Mouse (Mus musculus) erythroblast, embryonic 14.5 days (primary cell): Measurements from ENCODE around the gene Iqck. TPM values are rescaled to one million over a fixed set of nuclear protein-coding genes. Genes with fewer than 3 reads are reported as not detected.

Experiments
- H3K27me3 ChIP-seq: 2 replicates; pipeline ENCODE4 v1.6.1; 2012; ENCODE audit warnings: inconsistent platforms; ENCODE audit not compliant: control insufficient read depth
- H3K36me3 ChIP-seq: 2 replicates; pipeline ENCODE4 v1.6.1; 2012; ENCODE audit warnings: mild to moderate bottlenecking, inconsistent platforms; ENCODE audit not compliant: control insufficient read depth
- H3K4me1 ChIP-seq: 2 replicates; pipeline ENCODE4 v1.6.1; 2012; ENCODE audit warnings: inconsistent platforms; ENCODE audit not compliant: control insufficient read depth
- H3K4me3 ChIP-seq: replicated peaks from 2 replicates; pipeline ENCODE3; 2012; ENCODE audit warnings: moderate library complexity, mild to moderate bottlenecking, inconsistent platforms
- H3K9me3 ChIP-seq: 2 replicates; pipeline ENCODE4 v1.6.1; 2012; ENCODE audit warnings: low read length, inconsistent platforms, mixed read lengths; ENCODE audit not compliant: control insufficient read depth
- GATA1 ChIP-seq: IDR thresholded peaks from 2 replicates; pipeline ENCODE4 v1.6.1; 2012; ENCODE audit warnings: low read length, inconsistent platforms, mixed read lengths
- TAL1 ChIP-seq: IDR thresholded peaks from 3 replicates; pipeline ENCODE4 v1.6.1; 2012; ENCODE audit warnings: low read length, inconsistent platforms, mixed read lengths
- polyA plus RNA-seq: library from polyadenylated mRNA; stranded (reverse); fragments of >175 nt; gene quantifications from 2 replicates; pipeline ENCODE4 v1.2.3, GENCODE M21; 2012

Gene Iqck
- polyA plus RNA-seq, 1 experiment = 0.01 TPM

DNA sequence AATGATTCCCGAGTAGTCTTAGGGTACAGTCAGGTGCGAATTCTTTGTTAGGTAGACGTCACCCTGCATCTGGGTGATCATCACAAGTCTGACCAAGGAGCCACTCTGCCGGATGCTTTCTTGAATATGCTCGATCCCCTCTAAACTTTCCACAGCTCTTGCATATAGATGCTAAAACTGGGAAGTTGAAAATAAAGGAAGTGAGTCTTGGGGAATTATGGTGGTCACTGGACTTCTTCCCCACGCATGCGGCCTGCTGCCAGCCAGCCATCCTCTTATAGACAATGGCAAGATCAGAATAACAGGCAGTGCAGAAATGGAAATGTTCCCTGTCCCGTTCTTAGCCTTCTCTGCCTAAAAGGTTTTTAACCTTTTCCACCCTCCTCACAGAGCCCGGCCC, 48.3 kb downstream of the Iqck start:
- H3K9me3 ChIP-seq = no peaks in the 10 kb centered on the region
- no peak for TF ChIP-seq TAL1
- no peak for TF ChIP-seq GATA1
- no peaks in the 10 kb centered on the region; the same call in 1 of the 2 replicates for H3K4me1 ChIP-seq
- H3K36me3 ChIP-seq = no peaks in the 10 kb centered on the region
- no peaks in the 10 kb centered on the region for H3K27me3 ChIP-seq
- no peak overlapping the region for H3K4me3 ChIP-seq

DNA sequence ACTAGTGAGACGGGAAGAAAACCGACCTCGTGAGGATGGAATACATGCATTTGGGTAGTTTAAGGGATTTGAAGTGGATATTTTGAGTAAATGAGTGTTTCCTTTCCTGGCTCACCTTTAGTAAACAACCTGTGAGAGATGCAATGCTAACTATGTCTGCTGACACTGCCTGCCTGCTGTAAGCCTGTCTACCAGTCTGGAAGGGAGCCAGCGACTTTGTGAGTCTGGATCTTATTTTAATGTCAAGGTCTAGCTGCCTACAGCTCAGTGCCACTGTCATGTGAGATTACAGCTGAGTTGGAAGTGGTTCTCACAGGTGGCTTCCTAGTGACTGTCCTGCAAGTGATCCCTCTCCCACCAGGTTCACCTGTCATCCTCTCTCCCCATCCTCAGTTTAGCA, 49.0 kb downstream of the Iqck start:
- Histone ChIP-seq H3K27me3 (no peaks in the 10 kb centered on the region), H3K36me3 (no peaks in the 10 kb centered on the region), H3K9me3 (no peaks in the 10 kb centered on the region), H3K4me3 (no peak overlapping the region), H3K4me1 (no peaks in the 10 kb centered on the region; the same call in 1 of the 2 replicates)
- TF ChIP-seq GATA1 (no peak), TAL1 (no peak)

DNA sequence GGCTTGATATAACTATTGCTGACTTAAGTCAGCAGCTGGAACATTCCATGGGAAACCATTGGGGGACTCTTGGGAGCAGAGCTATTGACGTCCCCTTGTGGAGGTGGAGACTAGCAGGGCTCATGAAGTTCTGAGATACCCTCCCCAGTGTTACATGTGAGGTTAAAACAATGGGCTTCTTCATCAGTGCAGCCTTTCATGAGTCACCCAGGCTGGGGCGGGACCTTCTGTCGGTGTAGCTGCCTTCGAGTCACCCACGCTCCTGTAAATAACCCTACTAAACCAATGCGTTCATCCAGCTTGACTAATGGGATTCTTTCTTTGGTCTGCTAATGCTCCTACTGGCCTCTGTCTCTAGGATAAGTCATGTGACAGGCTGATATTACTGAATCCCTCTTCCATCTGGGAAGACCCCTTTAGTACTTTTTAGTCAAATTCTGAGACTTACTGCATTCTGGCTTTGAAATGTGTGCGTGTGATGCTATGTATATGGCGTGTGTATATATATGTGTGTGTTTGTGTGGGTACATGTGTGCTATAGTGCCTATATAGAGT, 53.5 kb downstream of the Iqck start:
- H3K9me3 ChIP-seq = no peaks in the 10 kb centered on the region

DNA sequence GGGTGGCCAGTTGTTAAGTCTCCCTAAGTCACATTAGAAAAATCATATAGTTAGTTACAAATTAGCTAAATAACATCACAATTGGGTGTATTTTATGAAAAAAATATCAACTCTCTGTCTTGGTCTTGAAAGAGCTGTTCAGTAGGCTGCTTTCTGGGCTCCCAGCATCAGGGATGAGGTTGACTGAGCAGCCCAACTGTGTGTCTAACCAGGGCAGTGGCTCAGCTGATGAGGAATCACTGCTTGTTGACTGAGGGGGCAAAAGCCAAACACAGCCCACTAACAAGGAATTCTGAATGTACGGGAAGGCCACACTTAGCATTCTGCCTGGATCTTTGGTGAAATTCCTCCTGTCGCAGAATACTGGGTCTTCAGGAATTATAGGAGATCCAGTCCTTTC, 54.9 kb downstream of the Iqck start:
- H3K4me3 ChIP-seq = no peak overlapping the region
- H3K4me1 ChIP-seq = no peaks in the 10 kb centered on the region; the same call in 1 of the 2 replicates
- H3K9me3 ChIP-seq = no peaks in the 10 kb centered on the region
- no peaks in the 10 kb centered on the region for H3K27me3 ChIP-seq
- H3K36me3 ChIP-seq = no peaks in the 10 kb centered on the region
- TF ChIP-seq GATA1 = no peak
- no peak for TF ChIP-seq TAL1

More for the DNA sequence above, 53.5 kb downstream of the Iqck start:
- Histone ChIP-seq H3K27me3 (no peaks in the 10 kb centered on the region), H3K4me3 (no peak overlapping the region), H3K36me3 (no peaks in the 10 kb centered on the region), H3K4me1 (no peaks in the 10 kb centered on the region; the same call in 1 of the 2 replicates)
- TF ChIP-seq TAL1 = no peak
- TF ChIP-seq GATA1 = no peak

DNA sequence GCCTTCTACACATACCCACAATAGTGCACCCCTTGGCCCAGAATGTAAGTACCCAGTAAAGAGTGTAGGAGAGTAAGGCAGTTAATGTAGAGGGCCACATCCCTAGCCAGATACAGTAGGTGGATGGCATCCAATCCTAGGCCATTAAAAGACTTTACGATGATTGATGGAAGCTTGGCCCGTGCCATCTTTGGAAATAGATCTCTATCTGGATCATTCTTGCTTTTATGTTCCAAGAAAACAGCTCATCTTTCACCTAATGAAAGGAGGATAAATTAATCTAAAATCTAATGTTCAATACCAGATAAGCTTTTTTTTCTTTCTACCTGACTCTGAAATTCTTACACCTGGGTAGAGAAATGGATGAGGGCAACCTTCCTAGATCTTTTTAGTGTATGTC, 55.6 kb downstream of the Iqck start:
- TF ChIP-seq TAL1 (no peak), GATA1 (no peak)
- H3K9me3 ChIP-seq = no peaks in the 10 kb centered on the region
- H3K27me3 ChIP-seq = no peaks in the 10 kb centered on the region
- H3K4me1 ChIP-seq = no peaks in the 10 kb centered on the region; the same call in 1 of the 2 replicates
- H3K36me3 ChIP-seq = no peaks in the 10 kb centered on the region
- H3K4me3 ChIP-seq = no peak overlapping the region

DNA sequence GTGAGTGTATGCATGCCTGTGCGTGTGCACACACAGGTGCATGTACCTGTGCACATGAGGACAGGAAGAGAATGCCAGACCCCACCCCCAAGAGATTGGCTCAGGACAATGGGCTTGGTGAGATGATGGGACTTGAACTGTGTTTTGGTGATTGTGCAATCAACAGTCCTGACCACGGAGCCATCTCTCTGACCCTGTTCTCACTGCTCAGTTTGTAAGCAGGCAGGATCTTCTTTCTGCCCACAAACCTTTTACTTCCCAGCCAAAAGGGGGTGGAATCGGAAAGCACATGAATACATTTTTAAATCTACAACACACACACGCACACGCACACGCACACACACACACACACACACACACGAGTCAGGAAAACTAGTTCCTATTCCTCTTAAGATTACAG, 56.0 kb downstream of the Iqck start:
- no peak for TF ChIP-seq TAL1
- TF ChIP-seq GATA1 = no peak
- Histone ChIP-seq H3K27me3 (no peaks in the 10 kb centered on the region), H3K4me3 (no peak overlapping the region), H3K36me3 (no peaks in the 10 kb centered on the region), H3K4me1 (no peaks in the 10 kb centered on the region; the same call in 1 of the 2 replicates), H3K9me3 (no peaks in the 10 kb centered on the region)

DNA sequence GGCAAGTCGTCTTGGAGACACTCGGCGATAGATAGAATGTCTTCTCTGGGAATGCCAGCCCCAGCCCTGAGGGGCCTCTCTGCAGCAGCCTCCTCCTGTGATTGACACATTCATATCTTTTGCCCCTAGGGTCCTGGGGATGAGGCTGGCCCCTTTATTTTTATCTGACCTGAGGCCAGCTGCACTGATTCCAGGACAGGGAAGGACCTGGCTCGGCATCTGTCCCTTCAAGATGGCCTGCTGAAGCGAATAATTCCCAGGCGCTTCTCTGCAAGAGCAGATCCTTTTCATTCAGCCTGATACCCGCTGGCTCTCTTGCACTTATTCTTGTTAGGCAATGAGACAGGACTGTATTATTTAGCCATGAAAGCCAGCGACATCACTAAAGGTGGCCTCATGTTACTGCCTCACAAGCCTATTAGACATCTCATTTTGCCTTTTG, 56.5 kb downstream of the Iqck start:
- H3K4me1 ChIP-seq = no peaks in the 10 kb centered on the region
- H3K27me3 ChIP-seq = no peaks in the 10 kb centered on the region
- no peak for TF ChIP-seq GATA1
- TF ChIP-seq TAL1 = no peak
- no peaks in the 10 kb centered on the region for H3K36me3 ChIP-seq
- no peak overlapping the region for H3K4me3 ChIP-seq
- no peaks in the 10 kb centered on the region for H3K9me3 ChIP-seq

DNA sequence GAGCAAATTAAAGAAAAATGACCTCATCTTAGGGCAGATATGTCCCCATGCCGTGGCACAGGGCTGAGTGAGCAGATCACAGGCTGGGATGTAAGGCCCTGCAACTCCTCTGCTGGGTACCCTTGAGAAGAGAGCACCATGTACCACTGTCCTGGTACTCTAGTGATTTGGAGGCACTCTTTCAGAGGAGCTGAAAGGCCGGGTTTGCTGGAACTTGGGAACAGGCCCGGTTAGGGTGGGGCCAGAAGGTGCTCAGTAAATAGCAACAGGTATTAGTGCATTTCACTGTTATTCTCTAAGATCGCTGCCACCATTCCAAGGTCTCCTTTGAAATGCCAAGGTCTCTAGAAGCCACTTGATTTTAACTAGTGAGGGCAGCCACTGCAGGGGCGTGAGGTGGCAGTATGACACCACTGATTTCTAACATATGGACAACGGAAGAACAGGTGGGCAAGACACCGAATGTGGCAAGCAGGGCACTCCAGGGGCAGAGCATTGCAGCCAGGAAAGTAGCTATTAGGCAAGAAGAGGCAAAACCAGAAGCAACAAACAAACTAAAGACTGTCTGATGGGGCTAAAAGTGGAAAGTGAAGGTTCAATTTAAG, 59.1 kb downstream of the Iqck start:
- TF ChIP-seq GATA1 = no peak
- no peak for TF ChIP-seq TAL1
- Histone ChIP-seq H3K4me1 (no peaks in the 10 kb centered on the region), H3K9me3 (no peaks in the 10 kb centered on the region), H3K27me3 (no peaks in the 10 kb centered on the region), H3K36me3 (no peaks in the 10 kb centered on the region), H3K4me3 (no peak overlapping the region)

DNA sequence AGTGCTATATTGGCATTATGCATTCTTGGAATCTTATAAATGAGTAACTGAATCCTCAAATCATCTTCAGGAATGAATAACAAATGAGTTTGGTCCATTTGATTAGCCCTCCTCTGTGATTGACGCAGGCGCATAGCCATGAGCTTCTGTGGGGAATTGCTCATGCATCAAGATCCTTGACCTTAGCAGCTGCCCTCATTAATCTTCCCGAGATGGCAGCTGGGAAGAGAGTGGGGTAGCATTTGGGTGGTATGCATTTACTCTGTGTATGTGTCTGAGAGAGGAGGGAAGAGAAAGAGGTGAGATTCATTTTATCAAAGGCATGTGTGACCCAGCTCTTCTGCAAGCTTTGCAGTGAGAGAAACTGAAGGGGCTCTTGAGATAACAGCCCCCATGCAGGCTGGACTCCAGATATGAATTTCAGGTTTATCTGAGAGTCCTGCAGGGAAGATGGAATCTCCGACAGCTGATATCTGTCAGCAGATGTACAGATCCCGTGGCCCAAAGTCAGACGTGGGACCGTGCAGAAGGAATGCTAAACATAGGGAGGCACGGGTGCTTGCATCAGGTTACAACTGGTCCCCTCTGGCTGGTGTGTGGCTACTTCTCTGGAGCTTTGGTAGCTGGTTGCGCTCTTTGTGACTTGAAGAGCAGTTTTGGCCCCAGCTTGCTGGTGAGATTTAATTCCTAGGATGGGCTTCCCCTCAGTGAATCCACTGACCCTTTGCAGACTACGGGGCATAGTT, 63.9 kb downstream of the Iqck start:
- Histone ChIP-seq H3K36me3 (no peaks in the 10 kb centered on the region), H3K4me3 (no peak overlapping the region), H3K4me1 (no peaks in the 10 kb centered on the region), H3K27me3 (no peaks in the 10 kb centered on the region), H3K9me3 (no peaks in the 10 kb centered on the region)
- TF ChIP-seq TAL1 = no peak
- TF ChIP-seq GATA1 = no peak
